Mouse (Mus musculus): ENCODE results near the gene Eif4a3. TPM values are rescaled to one million over a fixed set of nuclear protein-coding genes. Genes with fewer than 3 reads are reported as not detected.

Eif4a3 gene
- polyA plus RNA-seq, 1 experiment from 2014 or later = 257 TPM

DNA sequence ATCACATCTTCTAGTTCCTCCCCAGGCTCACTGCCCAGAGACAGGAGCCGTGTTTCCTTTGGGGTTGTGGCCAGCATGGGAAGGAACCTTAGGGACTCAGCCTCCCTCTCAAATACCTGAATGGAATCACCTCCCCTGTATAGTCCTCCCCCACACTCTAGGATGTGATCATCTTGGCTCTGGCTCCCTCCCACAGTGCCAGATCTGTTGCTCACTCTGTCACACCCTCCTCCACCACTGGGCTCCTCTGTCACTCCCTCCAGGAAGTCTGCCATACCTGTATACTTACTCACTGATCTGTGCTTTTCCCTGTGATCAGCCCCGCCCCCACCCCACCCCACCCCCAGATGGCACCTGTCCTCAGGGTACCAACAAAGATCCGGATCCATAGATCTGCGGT lies 30.7 kb upstream of the Eif4a3 start:
- no peaks in the 10 kb centered on the region for H3K36me3 ChIP-seq (ENCODE audit: control insufficient read depth, insufficient read depth, low read length)
- no peak overlapping the region for H3K9ac ChIP-seq (replicated peaks; ENCODE audit: low read length)
- 63% methylated on average over 4 of the region's 4 CpGs for WGBS
- DNase-seq = no peak
- no peaks in the 10 kb centered on the region for H3K9me3 ChIP-seq (ENCODE audit: control insufficient read depth, low read length)
- no peak overlapping the region for H3K4me3 ChIP-seq (replicated peaks; ENCODE audit: low read depth, low read length)
- no peak overlapping the region for H3K27ac ChIP-seq (replicated peaks; ENCODE audit: low read depth, low read length)
- H3K4me2 ChIP-seq (ENCODE audit: low read length) = no peak overlapping the region
- H3K27me3 ChIP-seq (ENCODE audit: control insufficient read depth, insufficient read depth, low read length) = no peaks in the 10 kb centered on the region
- no peaks in the 10 kb centered on the region for H3K4me1 ChIP-seq (ENCODE audit: control insufficient read depth, insufficient read depth, low read length)
- ATAC-seq (ENCODE audit: low FRiP score, low TSS enrichment) = no peak

DNA sequence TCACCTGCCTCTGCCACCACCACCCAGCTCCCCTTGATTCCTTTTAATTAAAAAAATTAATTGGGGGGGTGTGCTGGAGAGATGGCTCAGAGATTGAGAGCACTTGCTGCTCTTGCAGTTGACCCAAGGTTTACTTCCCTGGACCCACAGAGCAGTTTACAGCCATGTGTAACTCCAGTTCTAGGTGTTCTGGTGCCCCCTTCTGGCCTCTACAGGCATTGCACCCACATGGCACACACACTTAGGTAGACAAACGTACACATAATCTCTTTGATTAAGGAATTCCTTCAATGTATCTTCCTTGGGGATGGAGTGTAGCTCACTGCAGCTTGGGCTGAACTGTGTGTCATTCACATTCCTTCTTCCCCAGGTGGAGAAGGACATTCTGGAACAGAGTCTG lies 25.2 kb upstream of the Eif4a3 start:
- Histone ChIP-seq H3K4me1 (ENCODE audit: control insufficient read depth, insufficient read depth, low read length) (no peaks in the 10 kb centered on the region), H3K27me3 (ENCODE audit: control insufficient read depth, insufficient read depth, low read length) (no peaks in the 10 kb centered on the region), H3K4me2 (ENCODE audit: low read length) (no peak overlapping the region), H3K27ac (replicated peaks; ENCODE audit: low read depth, low read length) (no peak overlapping the region), H3K36me3 (ENCODE audit: control insufficient read depth, insufficient read depth, low read length) (no peaks in the 10 kb centered on the region), H3K4me3 (replicated peaks; ENCODE audit: low read depth, low read length) (no peak overlapping the region), H3K9me3 (ENCODE audit: control insufficient read depth, low read length) (no peaks in the 10 kb centered on the region), H3K9ac (replicated peaks; ENCODE audit: low read length) (no peak overlapping the region)
- WGBS = 72% methylated on average over 1 of the region's 1 CpGs
- ATAC-seq (ENCODE audit: low FRiP score, low TSS enrichment) (no peak), DNase-seq (no peak)

- H3K36me3 ChIP-seq (ENCODE audit: control insufficient read depth, insufficient read depth, low read length) = no peaks in the 10 kb centered on the region
- H3K9ac ChIP-seq (replicated peaks; ENCODE audit: low read length) = no peak overlapping the region
- H3K4me1 ChIP-seq (ENCODE audit: control insufficient read depth, insufficient read depth, low read length) = no peaks in the 10 kb centered on the region
- H3K9me3 ChIP-seq (ENCODE audit: control insufficient read depth, low read length) = no peaks in the 10 kb centered on the region
- 73% methylated on average over 13 of the region's 13 CpGs for WGBS
- no peak overlapping the region for H3K27ac ChIP-seq (replicated peaks; ENCODE audit: low read depth, low read length)
- ATAC-seq (ENCODE audit: low FRiP score, low TSS enrichment) = no peak
- H3K4me2 ChIP-seq (ENCODE audit: low read length) = no peak overlapping the region
- DNase-seq = no peak
- H3K4me3 ChIP-seq (replicated peaks; ENCODE audit: low read depth, low read length) = no peak overlapping the region
- H3K27me3 ChIP-seq (ENCODE audit: control insufficient read depth, insufficient read depth, low read length) = no peaks in the 10 kb centered on the region
These were observed 22.6 kb upstream of the Eif4a3 start for GRCm38 (mm10) chr11:119322521-119322920.

GRCm38 (mm10) chr11:119316720-119317119 lies 16.8 kb upstream of the Eif4a3 start:
- no peaks in the 10 kb centered on the region for H3K27me3 ChIP-seq (ENCODE audit: control insufficient read depth, insufficient read depth, low read length)
- H3K9ac ChIP-seq (replicated peaks; ENCODE audit: low read length) = no peak overlapping the region
- H3K4me2 ChIP-seq (ENCODE audit: low read length) = no peak overlapping the region
- DNase-seq (no peak), ATAC-seq (ENCODE audit: low FRiP score, low TSS enrichment) (no peak)
- no peaks in the 10 kb centered on the region for H3K36me3 ChIP-seq (ENCODE audit: control insufficient read depth, insufficient read depth, low read length)
- WGBS = 92% methylated on average over 4 of the region's 4 CpGs
- no peaks in the 10 kb centered on the region for H3K4me1 ChIP-seq (ENCODE audit: control insufficient read depth, insufficient read depth, low read length)
- H3K4me3 ChIP-seq (replicated peaks; ENCODE audit: low read depth, low read length) = no peak overlapping the region
- no peaks in the 10 kb centered on the region for H3K9me3 ChIP-seq (ENCODE audit: control insufficient read depth, low read length)
- no peak overlapping the region for H3K27ac ChIP-seq (replicated peaks; ENCODE audit: low read depth, low read length)

- Histone ChIP-seq H3K27me3 (ENCODE audit: control insufficient read depth, insufficient read depth, low read length) (no peaks in the 10 kb centered on the region), H3K9ac (replicated peaks; ENCODE audit: low read length) (no peak overlapping the region), H3K4me2 (ENCODE audit: low read length) (no peak overlapping the region), H3K27ac (replicated peaks; ENCODE audit: low read depth, low read length) (no peak overlapping the region), H3K9me3 (ENCODE audit: control insufficient read depth, low read length) (no peaks in the 10 kb centered on the region), H3K4me1 (ENCODE audit: control insufficient read depth, insufficient read depth, low read length) (no peaks in the 10 kb centered on the region), H3K36me3 (ENCODE audit: control insufficient read depth, insufficient read depth, low read length) (no peaks in the 10 kb centered on the region), H3K4me3 (replicated peaks; ENCODE audit: low read depth, low read length) (no peak overlapping the region)
- WGBS = 87% methylated on average over 17 of the region's 17 CpGs
- DNase-seq (no peak), ATAC-seq (ENCODE audit: low FRiP score, low TSS enrichment) (no peak)
These were observed 14.5 kb upstream of the Eif4a3 start for GRCm38 (mm10) chr11:119314252-119314936.

DNA sequence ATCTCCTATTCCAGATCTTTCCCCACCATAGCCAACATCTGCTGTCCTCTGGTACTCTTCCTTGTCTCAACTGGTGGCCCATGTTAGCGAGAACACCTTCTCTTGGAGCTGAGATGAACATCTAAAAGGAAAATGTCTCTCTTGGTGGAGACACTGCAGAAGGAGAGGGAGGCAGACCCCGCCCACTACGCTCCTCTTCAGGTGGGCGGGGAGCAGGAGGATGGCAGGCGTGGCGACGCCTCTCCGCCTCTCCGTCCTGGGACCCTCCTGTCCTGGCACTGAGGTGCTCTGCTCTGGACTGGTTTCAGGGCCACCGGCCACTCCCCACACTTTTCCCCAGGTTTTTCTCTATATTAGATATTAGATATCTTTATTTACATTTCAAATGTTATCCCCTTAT lies 10.7 kb upstream of the Eif4a3 start:
- no peak overlapping the region for H3K4me3 ChIP-seq (replicated peaks; ENCODE audit: low read depth, low read length)
- WGBS = 15% methylated on average over 10 of the region's 10 CpGs
- no peak for DNase-seq
- H3K9me3 ChIP-seq (ENCODE audit: control insufficient read depth, low read length) = no peaks in the 10 kb centered on the region
- no peaks in the 10 kb centered on the region for H3K4me1 ChIP-seq (ENCODE audit: control insufficient read depth, insufficient read depth, low read length)
- no peaks in the 10 kb centered on the region for H3K27me3 ChIP-seq (ENCODE audit: control insufficient read depth, insufficient read depth, low read length)
- ATAC-seq (ENCODE audit: low FRiP score, low TSS enrichment) = no peak
- no peak overlapping the region for H3K4me2 ChIP-seq (ENCODE audit: low read length)
- H3K9ac ChIP-seq (replicated peaks; ENCODE audit: low read length) = no peak overlapping the region
- H3K36me3 ChIP-seq (ENCODE audit: control insufficient read depth, insufficient read depth, low read length) = no peaks in the 10 kb centered on the region
- H3K27ac ChIP-seq (replicated peaks; ENCODE audit: low read depth, low read length) = no peak overlapping the region

DNA sequence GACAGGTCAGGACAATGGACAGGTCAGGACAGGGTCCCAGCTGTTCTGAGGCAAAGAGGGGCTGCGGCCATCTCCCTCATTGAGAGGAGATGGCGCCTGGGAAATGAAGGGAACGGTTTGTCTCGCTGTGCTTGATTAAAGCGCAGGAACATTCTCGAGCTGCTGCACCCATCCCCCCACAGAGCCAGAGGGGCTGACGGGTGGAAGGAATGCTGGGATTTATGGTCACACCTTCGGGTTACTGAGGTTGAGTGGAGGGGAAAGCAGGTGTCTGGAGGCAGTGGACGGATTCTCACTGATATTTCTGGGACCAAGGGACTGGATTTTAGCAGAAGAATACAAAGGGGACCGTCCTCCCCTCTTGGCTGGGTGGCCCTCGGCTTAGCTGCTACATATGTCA lies 8.0 kb upstream of the Eif4a3 start:
- Histone ChIP-seq H3K9ac (replicated peaks; ENCODE audit: low read length) (no peak overlapping the region), H3K9me3 (ENCODE audit: control insufficient read depth, low read length) (no peaks in the 10 kb centered on the region), H3K4me3 (replicated peaks; ENCODE audit: low read depth, low read length) (no peak overlapping the region), H3K27ac (replicated peaks; ENCODE audit: low read depth, low read length) (no peak overlapping the region), H3K27me3 (ENCODE audit: control insufficient read depth, insufficient read depth, low read length) (no peaks in the 10 kb centered on the region), H3K4me1 (ENCODE audit: control insufficient read depth, insufficient read depth, low read length) (no peaks in the 10 kb centered on the region), H3K4me2 (ENCODE audit: low read length) (no peak overlapping the region), H3K36me3 (ENCODE audit: control insufficient read depth, insufficient read depth, low read length) (no peaks in the 10 kb centered on the region)
- 38% methylated on average over 11 of the region's 11 CpGs for WGBS
- DNase-seq (no peak), ATAC-seq (ENCODE audit: low FRiP score, low TSS enrichment) (no peak)

DNA sequence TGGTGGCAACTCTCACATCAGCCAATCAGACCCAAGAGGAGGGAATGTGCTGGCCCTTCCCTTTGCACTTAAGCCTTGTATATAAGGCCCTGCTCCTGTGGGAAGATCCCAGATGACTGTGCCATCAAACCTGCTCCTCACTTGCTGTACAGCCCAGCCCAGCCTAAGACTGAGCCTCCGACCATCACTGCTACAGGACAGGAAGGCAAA lies 7.7 kb upstream of the Eif4a3 start, which contains the start of gene Card14:
Gene Card14 (plus strand): TSS at position 111 of the 210 bp plus-strand sequence.
- WGBS = 61% methylated on average over 1 of the region's 1 CpGs

DNA sequence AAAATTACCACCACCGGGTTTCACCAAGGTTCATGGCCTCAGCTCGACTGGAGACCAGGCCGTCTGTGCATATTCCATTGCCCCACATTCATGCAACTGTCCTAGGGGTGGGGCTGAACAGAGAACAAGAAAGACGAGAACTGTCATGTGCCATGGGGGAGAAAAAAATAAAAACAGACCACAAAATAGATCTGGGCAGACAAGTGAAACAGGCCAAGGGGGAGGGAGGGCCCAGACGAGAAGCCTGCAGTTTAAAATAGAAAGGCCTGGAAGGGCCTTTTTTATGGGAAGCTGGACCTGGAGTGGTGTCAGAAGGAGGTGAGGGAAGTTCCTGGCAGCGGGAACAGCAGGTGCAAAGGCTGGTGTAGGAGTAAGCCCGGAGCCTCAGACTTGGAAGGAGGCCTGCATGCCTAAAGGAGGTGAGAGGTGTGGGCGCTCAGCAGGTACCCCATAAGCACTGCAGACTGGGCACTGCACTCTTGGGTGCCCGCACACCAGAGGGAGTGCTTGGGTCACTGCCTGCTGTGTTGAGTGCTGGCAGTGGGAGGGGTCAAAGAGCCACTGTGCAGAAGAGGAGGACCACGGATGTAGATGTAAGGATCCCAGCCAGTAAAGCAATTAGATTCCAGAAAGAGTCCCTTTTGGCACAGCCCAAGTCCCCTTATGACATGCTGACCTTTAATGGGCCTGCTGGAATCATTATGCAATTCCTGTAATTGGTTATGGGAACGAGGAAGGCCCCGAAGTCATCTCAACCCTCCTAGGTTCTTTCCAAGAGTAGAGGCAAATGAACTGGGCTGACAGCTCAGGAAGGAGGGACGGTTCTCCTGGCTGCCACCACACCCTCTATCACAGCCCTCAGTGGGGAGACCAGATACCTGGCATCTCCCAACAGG lies 7.1 kb upstream of the Eif4a3 start:
- H3K4me2 ChIP-seq (ENCODE audit: low read length) = no peak overlapping the region
- no peak for ATAC-seq (ENCODE audit: low FRiP score, low TSS enrichment)
- no peak overlapping the region for H3K27ac ChIP-seq (replicated peaks; ENCODE audit: low read depth, low read length)
- WGBS = 67% methylated on average over 13 of the region's 13 CpGs
- DNase-seq = no peak
- H3K4me3 ChIP-seq (replicated peaks; ENCODE audit: low read depth, low read length) = no peak overlapping the region
- no peaks in the 10 kb centered on the region for H3K27me3 ChIP-seq (ENCODE audit: control insufficient read depth, insufficient read depth, low read length)
- H3K9ac ChIP-seq (replicated peaks; ENCODE audit: low read length) = no peak overlapping the region
- H3K9me3 ChIP-seq (ENCODE audit: control insufficient read depth, low read length) = no peaks in the 10 kb centered on the region
- no peaks in the 10 kb centered on the region for H3K4me1 ChIP-seq (ENCODE audit: control insufficient read depth, insufficient read depth, low read length)
- H3K36me3 ChIP-seq (ENCODE audit: control insufficient read depth, insufficient read depth, low read length) = no peaks in the 10 kb centered on the region

More for the DNA sequence above, 7.7 kb upstream of the Eif4a3 start, which contains the start of gene Card14:
- H3K4me2 ChIP-seq (ENCODE audit: low read length) = no peak within 1 kb of the TSS
- H3K4me1 ChIP-seq (ENCODE audit: control insufficient read depth, insufficient read depth, low read length) = no peaks in the 10 kb centered on the region
- H3K4me3 ChIP-seq (replicated peaks; ENCODE audit: low read depth, low read length) = no peak within 1 kb of the TSS
- no peaks in the 10 kb centered on the region for H3K36me3 ChIP-seq (ENCODE audit: control insufficient read depth, insufficient read depth, low read length)
- H3K27me3 ChIP-seq (ENCODE audit: control insufficient read depth, insufficient read depth, low read length) = no peaks in the 10 kb centered on the region
- no peak within 1 kb of the TSS for H3K27ac ChIP-seq (replicated peaks; ENCODE audit: low read depth, low read length)
- H3K9me3 ChIP-seq (ENCODE audit: control insufficient read depth, low read length) = no peaks in the 10 kb centered on the region
- DNase-seq (no peak), ATAC-seq (ENCODE audit: low FRiP score, low TSS enrichment) (no peak)
- H3K9ac ChIP-seq (replicated peaks; ENCODE audit: low read length) = no peak within 1 kb of the TSS
